Mouse (Mus musculus) ES-E14 (cell line): ENCODE measurements around the gene Zscan26. TPM values are rescaled to one million over a fixed set of nuclear protein-coding genes. Genes with fewer than 3 reads are reported as not detected.
"Not testable (repeated sequence)": the region's sequence is repeated elsewhere in the genome, so short reads cannot be mapped to it uniquely, and the experiment has no call there.

Source experiments
- DNase-seq: peaks from one replicate; pipeline ENCODE4 v3.0.0-alpha.2; 2013; ENCODE audit warnings: low read depth, low spot score
- H3K27ac ChIP-seq: 2 replicates; pipeline ENCODE4 v1.5.1; 2012; ENCODE audit warnings: low read depth, mild to moderate bottlenecking, low read length, moderate library complexity, mixed read lengths; ENCODE audit not compliant: poor library complexity, insufficient read depth, severe bottlenecking
- H3K36me3 ChIP-seq: 2 replicates; pipeline ENCODE4 v1.6.1; 2012; ENCODE audit warnings: mild to moderate bottlenecking, low read length, moderate library complexity, mixed read lengths; ENCODE audit not compliant: control insufficient read depth, poor library complexity, insufficient read depth, severe bottlenecking
- H3K4me1 ChIP-seq, 2 experiments: fragments of 150-350 bp in 1 of 2; sonication (generic) in 1 of 2; 2 replicates each; pipeline ENCODE4 v1.6.1; 2012; ENCODE audit warnings: low read length in 2 of 2, mild to moderate bottlenecking in 1 of 2, mixed read lengths in 1 of 2; ENCODE audit not compliant: control insufficient read depth in 2 of 2, insufficient read depth in 2 of 2, poor library complexity in 1 of 2
- H3K4me3 ChIP-seq, 2 experiments: fragments of 150-350 bp in 1 of 2; sonication (generic) in 1 of 2; 2 replicates each; pipeline ENCODE4 v1.5.1; 2012; ENCODE audit warnings: low read length in 2 of 2, low read depth in 1 of 2, mild to moderate bottlenecking in 1 of 2, mixed read lengths in 1 of 2; ENCODE audit not compliant: insufficient read depth in 1 of 2, poor library complexity in 1 of 2, severe bottlenecking in 1 of 2
- H3K9ac ChIP-seq: 2 replicates; pipeline ENCODE4 v1.6.1; 2012; ENCODE audit warnings: low read depth, mild to moderate bottlenecking, low read length, mixed read lengths; ENCODE audit not compliant: poor library complexity, insufficient read depth, severe bottlenecking
- H3K9me3 ChIP-seq: fragments of 150-350 bp; sonication (generic); 2 replicates; pipeline ENCODE4 v1.6.1; 2012; ENCODE audit warnings: low read depth, mild to moderate bottlenecking, low read length; ENCODE audit not compliant: control insufficient read depth, insufficient read depth
- CHD2 ChIP-seq: IDR thresholded peaks from 2 replicates; pipeline ENCODE4 v1.6.1; 2014; ENCODE audit warnings: mild to moderate bottlenecking, low read depth, low read length, inconsistent platforms
- HCFC1 ChIP-seq: IDR thresholded peaks from 2 replicates; pipeline ENCODE4 v1.6.1; 2012; ENCODE audit warnings: low read length, inconsistent platforms, borderline replicate concordance; ENCODE audit not compliant: insufficient read depth
- MAFK ChIP-seq: IDR thresholded peaks from 2 replicates; pipeline ENCODE4 v1.6.1; 2014; ENCODE audit warnings: mild to moderate bottlenecking, low read depth, low read length, inconsistent platforms; ENCODE audit not compliant: insufficient read depth
- ZC3H11A ChIP-seq: IDR thresholded peaks from 2 replicates; pipeline ENCODE4 v1.6.1; 2012; ENCODE audit warnings: low read depth, mild to moderate bottlenecking, inconsistent platforms, low read length, borderline replicate concordance
- ZNF384 ChIP-seq: IDR thresholded peaks from 2 replicates; pipeline ENCODE4 v1.6.1; 2012; ENCODE audit warnings: low read depth, low read length, inconsistent platforms
- in situ Hi-C, 2 experiments: fragments of 600-800 bp; cut with MboI; formaldehyde crosslinking; loops; one replicate each; pipeline ENCODE4 v1.15.1; 2025; ENCODE audit warnings: low sequenced_read_pairs in 2 of 2, inconsistent platforms in 1 of 2; ENCODE audit not compliant: unreplicated experiment in 2 of 2
- total RNA-seq: library from RNA; depleted of rRNA; stranded (reverse); fragments of 300-350 nt; gene quantifications from 2 replicates; pipeline ENCODE4 v1.2.3, GENCODE M21; 2012

Gene Zscan26
- total RNA-seq, 1 experiment = 22.9 TPM

DNA sequence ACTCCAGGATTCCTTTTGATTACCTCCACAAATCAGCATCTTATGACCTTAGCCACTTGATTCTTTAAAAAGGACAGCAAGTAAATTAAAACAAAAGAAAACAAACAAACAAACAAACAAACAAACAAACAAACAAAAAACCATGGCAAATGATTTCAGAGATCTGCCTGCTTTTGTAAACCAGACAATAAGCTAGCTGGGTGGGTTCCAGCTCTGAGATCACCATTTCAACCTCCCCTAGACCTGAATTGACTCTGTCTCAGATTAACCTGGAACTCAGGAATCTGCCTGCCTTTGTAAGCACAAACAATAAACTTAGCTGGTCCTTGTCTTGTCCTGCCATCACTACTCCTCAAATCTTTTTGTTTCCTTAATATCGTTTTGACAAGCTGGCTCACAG lies 33.4 kb upstream of the Zscan26 start:
- no peak for DNase-seq
- Histone ChIP-seq H3K4me1 (no peaks in the 10 kb centered on the region), H3K4me3 (no peak overlapping the region), H3K9me3 (0 out of 2 replicates have a peak, but pooled peaks cover 6% of the 10 kb centered on the region), H3K27ac (no peak overlapping the region), H3K36me3 (no peaks in the 10 kb centered on the region), H3K9ac (no peak overlapping the region)
- in situ Hi-C loops = no loop called here
- no peak for TF ChIP-seq ZC3H11A
- no peak for TF ChIP-seq ZNF384
- no peak for TF ChIP-seq CHD2
- TF ChIP-seq HCFC1 = no peak
- no peak for TF ChIP-seq MAFK

DNA sequence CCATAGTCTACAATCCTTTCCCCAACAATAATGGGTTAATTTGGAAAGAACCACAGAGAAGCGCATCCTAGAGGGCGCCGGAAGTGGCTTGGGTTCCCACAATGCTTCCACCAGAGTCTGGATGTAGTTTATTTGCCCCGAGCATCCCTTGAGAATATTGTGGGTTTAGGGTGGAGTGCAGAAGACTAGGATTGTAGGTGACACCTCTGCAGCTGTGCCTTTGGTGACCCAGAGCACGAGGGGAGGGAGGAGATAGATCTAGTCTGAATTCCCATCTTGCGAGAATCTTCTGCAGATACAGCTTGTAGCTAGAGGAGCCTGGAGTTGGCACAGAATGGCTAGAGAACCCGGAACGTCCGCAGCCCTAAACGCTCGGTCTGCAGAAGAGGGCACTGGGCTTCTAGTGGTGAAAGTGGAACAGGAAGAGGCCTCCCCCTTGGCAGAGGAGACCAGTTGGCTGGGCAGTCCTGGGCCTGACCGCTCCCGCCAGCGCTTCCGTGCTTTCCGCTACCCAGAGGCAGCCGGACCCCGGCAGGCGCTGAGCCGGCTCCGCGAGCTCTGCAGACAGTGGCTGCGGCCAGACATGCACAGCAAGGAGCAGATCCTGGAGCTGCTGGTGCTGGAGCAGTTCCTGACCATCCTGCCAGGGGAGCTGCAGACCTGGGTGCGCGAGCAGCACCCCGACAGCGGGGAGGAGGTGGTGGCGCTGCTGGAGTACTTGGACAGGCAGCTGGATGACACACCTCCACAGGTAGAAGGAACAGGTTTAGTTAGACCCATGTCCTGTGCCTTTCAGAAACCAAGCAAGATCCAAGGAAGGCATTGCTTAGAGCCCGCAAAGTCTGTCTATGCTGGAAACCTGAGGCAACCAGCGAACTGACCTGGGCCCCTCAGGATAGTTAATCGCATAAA lies 25.5 kb upstream of the Zscan26 start, which contains the start of the genes Zkscan4 and Gm10065:
Gene Zkscan4 (plus strand): TSS at position 149 of the 912 bp plus-strand sequence.
Gene Gm10065 (minus strand): TSS at position 683 of the 912 bp plus-strand sequence.
- in situ Hi-C loops, H3K9me3 ChIP-seq, H3K36me3 ChIP-seq, H3K4me1 ChIP-seq, DNase-seq, H3K27ac ChIP-seq: not testable (repeated sequence)
- Histone ChIP-seq H3K9ac (peak within 1 kb of the TSS; percentile 72; the same call in 1 of the 2 replicates), H3K4me3 (peak within 1 kb of the TSS; percentile 60 to 80)

- Histone ChIP-seq H3K36me3 (no peaks in the 10 kb centered on the region), H3K27ac (no peak overlapping the region), H3K4me3 (no peak overlapping the region), H3K9ac (no peak overlapping the region), H3K9me3 (no peaks in the 10 kb centered on the region), H3K4me1 (0 out of 4 replicates have a peak, but pooled peaks cover 0 to 2% of the 10 kb centered on the region in 2 experiments)
- TF ChIP-seq HCFC1 (no peak), ZNF384 (no peak), CHD2 (no peak), MAFK (no peak), ZC3H11A (no peak)
- in situ Hi-C loops = no loop called here
- DNase-seq = no peak
These were observed 18.9 kb upstream of the Zscan26 start for GRCm38 (mm10) chr13:21472427-21472826.

DNA sequence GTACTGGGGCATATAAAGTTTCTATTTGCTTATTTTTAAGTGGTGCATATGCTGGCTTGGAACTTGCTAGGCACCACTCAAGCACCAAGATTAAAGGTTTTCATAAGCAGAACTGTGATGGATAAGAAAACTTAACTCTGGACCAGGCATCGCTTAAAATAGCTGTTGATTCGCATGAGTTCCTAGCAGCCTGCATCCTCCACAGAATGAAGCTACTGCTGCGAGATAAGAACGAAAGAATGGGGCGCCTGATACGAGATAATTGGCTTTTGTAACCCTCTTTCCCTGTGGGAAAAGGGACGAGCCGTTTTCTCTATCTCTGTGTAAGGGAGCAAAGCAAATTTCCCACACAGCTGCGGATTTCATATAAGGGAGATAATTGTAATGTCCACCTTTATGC lies 15.6 kb upstream of the Zscan26 start:
- no peak overlapping the region for H3K4me3 ChIP-seq

More for the DNA sequence above, 15.6 kb upstream of the Zscan26 start:
- DNase-seq = no peak
- no peak overlapping the region for H3K27ac ChIP-seq
- TF ChIP-seq ZNF384 (no peak), ZC3H11A (no peak), HCFC1 (no peak), CHD2 (no peak), MAFK (no peak)
- H3K36me3 ChIP-seq = no peaks in the 10 kb centered on the region
- H3K9ac ChIP-seq = no peak overlapping the region
- in situ Hi-C loops = no loop called here
- 0 out of 4 replicates have a peak, but pooled peaks cover 0 to 2% of the 10 kb centered on the region in 2 experiments for H3K4me1 ChIP-seq
- no peaks in the 10 kb centered on the region for H3K9me3 ChIP-seq
